Mouse (Mus musculus) embryonic fibroblast, embryonic 13.5 days (primary cell): Measurements from ENCODE around the gene Pttg1ip.

Experiments
- CTCF ChIP-seq: IDR thresholded peaks from 2 replicates; pipeline ENCODE4 v1.5.1; 2011; ENCODE audit warnings: mild to moderate bottlenecking, control low read depth, low read length, moderate library complexity, borderline replicate concordance; ENCODE audit not compliant: insufficient read depth
- POLR2A ChIP-seq: IDR thresholded peaks from 2 replicates; pipeline ENCODE4 v1.6.1; 2011; ENCODE audit warnings: low read depth, mild to moderate bottlenecking, control low read depth, low read length, moderate library complexity

- TF ChIP-seq POLR2A, result no peak
- TF ChIP-seq CTCF, result no peak
These were observed 54.9 kb downstream of the Pttg1ip start for GRCm38 (mm10) chr10:77636234-77636922.
